Mouse (Mus musculus) small intestine, adult 2 months (tissue): ENCODE data around the gene Rsrp1. TPM values are rescaled to one million over a fixed set of nuclear protein-coding genes. Genes with fewer than 3 reads are reported as not detected.

Experiments
- H3K27ac ChIP-seq: fragments of 200-500 bp; 2 replicates; pipeline ENCODE4 v1.5.1; 2012; ENCODE audit warnings: low read depth, low read length, control low read depth, inconsistent platforms; ENCODE audit not compliant: insufficient read depth
- H3K27me3 ChIP-seq: fragments of 200-500 bp; 2 replicates; pipeline ENCODE4 v1.6.1; 2012; ENCODE audit warnings: mild to moderate bottlenecking, moderate library complexity, low read length, inconsistent platforms; ENCODE audit not compliant: control insufficient read depth, insufficient read depth
- H3K36me3 ChIP-seq: fragments of 200-500 bp; 2 replicates; pipeline ENCODE4 v1.6.1; 2012; ENCODE audit warnings: mild to moderate bottlenecking, low read length, control low read depth, inconsistent platforms; ENCODE audit not compliant: control insufficient read depth, insufficient read depth
- H3K4me1 ChIP-seq: fragments of 200-500 bp; 2 replicates; pipeline ENCODE4 v1.6.1; 2012; ENCODE audit warnings: low read length, inconsistent platforms, mixed read lengths; ENCODE audit not compliant: control insufficient read depth, insufficient read depth, insufficient read length
- H3K4me3 ChIP-seq: fragments of 200-500 bp; 2 replicates; pipeline ENCODE4 v1.5.1; 2012; ENCODE audit warnings: low read depth, mild to moderate bottlenecking, control low read depth, inconsistent platforms, low read length, moderate library complexity
- CTCF ChIP-seq: fragments of 200-500 bp; IDR thresholded peaks from 2 replicates; pipeline ENCODE4 v1.5.1; 2012; ENCODE audit warnings: low read depth, mild to moderate bottlenecking, control low read depth, inconsistent platforms, low read length, moderate library complexity, mixed read lengths; ENCODE audit not compliant: insufficient replicate concordance, insufficient read length; ENCODE audit errors: extremely low read depth
- POLR2A ChIP-seq: fragments of 200-500 bp; IDR thresholded peaks from 2 replicates; pipeline ENCODE4 v1.6.1; 2012; ENCODE audit warnings: low read depth, mild to moderate bottlenecking, control low read depth, inconsistent platforms, low read length, moderate library complexity
- WGBS: fragments of 180-500 bp; shearing (Covaris S2); methylation state at CpG from one replicate; pipeline ENCODE4 v1.1.7; 2018; 5-methylcytosine and 5-hydroxymethylcytosine counted together
- polyA plus RNA-seq: library from polyadenylated mRNA; depleted of rRNA; stranded (reverse); fragments of >200 nt; gene quantifications from 2 replicates; pipeline ENCODE4 v1.2.3, GENCODE M21; 2012

The Rsrp1 gene
- polyA plus RNA-seq, 1 experiment = 1,409 TPM

DNA sequence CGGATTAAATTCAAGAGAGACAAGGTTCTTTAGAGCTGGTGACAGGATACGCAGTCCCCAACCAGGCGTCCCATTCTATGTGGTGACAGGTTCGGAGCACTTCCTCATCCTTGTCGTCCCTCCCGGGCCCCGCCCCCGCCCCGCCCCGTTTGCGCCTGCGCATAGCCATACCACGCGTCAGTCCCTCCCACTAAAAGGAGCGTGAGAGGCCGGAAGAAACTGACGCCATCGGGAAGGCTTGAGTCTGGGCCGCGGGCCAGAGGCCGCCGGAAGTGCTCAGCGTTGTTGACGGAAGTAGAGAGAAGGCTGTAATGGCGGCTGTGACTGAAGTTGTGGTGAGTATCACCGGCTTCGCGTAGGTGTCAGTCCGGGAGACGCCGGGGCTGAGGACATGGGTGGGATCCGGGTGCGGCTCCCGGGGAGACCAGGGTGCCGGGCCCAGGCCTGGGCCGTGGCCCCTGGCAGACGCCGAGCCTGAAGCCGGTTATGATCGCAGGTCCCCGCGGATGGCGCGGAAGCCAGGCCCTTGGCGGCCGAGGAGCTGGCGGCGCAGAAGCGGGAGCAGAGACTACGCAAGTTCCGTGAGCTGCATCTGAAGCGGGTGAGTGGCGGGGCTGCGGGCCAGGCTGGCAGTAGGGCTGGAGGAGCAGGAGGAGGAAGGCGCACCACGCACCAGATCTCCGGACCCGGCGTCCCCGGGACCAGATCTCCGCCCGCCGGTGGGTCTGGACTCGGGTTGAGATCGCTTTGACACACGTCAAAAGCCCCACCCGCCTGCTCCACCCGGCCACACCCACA, 7.5 kb downstream of the Rsrp1 start, which contains the start of gene Syf2:
TSS of gene Syf2 (plus strand) at position 215 of the 798 bp plus-strand sequence.
- H3K4me3 ChIP-seq = peak within 1 kb of the TSS; percentile 84
- peaks cover 52% of the 10 kb centered on the region for H3K36me3 ChIP-seq
- under 1% methylated on average over 68 of the region's 68 CpGs for WGBS
- H3K4me1 ChIP-seq = 0 out of 2 replicates have a peak, but pooled peaks cover under 1% of the 10 kb centered on the region
- no peak for TF ChIP-seq CTCF
- peak; percentile 81 for TF ChIP-seq POLR2A
- H3K27ac ChIP-seq = peak within 1 kb of the TSS; percentile 79
- H3K27me3 ChIP-seq = no peaks in the 10 kb centered on the region

DNA sequence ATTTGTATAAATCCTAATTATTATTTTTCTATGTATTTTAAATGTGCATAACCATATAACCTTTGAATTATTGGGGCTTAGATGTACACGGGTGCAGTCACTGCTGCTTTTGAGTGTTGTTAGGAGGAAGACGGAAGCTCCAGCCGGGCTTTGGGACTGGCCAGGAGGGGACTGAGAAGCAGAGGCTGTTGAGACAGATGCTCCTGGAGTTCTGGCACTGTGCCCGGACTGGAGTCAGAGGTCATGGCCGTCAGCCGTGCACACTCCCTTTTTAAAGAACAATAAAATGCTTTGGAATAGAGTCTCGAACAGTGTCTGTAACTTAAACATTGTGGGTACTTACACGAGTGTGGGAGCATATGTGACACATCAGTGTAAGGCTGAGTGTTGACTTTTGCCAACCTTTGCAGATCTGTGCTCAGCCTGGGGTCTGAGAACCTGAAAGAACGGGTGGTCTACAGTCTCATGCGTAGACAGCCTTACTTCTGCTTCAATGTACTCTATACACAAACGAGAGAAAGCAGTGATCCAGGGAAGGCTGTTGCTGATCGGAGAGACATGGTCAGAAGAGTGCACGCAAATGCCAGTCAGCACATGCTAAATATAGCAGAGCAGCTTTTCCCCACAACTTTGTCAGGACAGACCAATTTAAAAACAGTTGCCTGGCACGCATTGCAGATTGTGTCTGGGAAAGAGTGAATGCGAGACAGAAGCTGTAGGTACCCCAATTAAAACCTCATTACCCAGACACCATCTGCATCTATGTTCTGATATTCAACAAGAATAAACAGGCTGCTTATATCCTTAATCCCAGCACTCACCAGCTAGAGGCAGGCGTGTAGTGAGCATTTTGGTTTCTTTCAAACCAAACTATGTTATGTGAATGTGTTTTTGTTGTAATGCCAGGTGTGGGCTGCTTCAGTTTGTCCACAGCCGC, 14.1 kb downstream of the Rsrp1 start:
- Histone ChIP-seq H3K4me1 (0 out of 2 replicates have a peak, but pooled peaks cover 2% of the 10 kb centered on the region), H3K27me3 (no peaks in the 10 kb centered on the region), H3K4me3 (no peak overlapping the region), H3K27ac (no peak overlapping the region), H3K36me3 (peaks cover 38% of the 10 kb centered on the region)
- 48% methylated on average over 17 of the region's 17 CpGs for WGBS
- TF ChIP-seq CTCF (no peak), POLR2A (no peak)

DNA sequence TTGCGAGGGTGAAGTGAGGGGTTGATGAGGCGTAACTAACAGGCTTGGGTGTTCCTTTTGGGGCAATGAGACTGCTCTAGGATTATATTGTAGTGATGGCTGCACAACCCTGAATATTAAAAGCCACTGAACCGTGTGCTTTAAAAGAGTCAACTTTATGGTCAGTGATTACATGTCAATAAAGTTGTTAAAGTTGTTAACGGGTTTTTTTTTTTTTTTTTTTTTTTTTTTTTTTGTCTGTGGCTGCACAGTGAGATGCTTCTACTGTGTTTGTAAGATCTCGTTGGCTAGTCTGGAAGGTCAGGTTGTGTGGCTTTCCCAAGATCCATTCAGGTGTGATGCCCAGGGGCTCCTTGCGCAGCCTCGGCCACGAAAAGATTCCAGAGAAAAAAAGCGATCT, 16.5 kb downstream of the Rsrp1 start:
- peaks cover 21% of the 10 kb centered on the region for H3K36me3 ChIP-seq
- TF ChIP-seq POLR2A = no peak
- no peak overlapping the region for H3K27ac ChIP-seq
- no peak overlapping the region for H3K4me3 ChIP-seq
- 0 out of 2 replicates have a peak, but pooled peaks cover 2% of the 10 kb centered on the region for H3K4me1 ChIP-seq
- WGBS = 47% methylated on average over 9 of the region's 9 CpGs
- H3K27me3 ChIP-seq = no peaks in the 10 kb centered on the region

DNA sequence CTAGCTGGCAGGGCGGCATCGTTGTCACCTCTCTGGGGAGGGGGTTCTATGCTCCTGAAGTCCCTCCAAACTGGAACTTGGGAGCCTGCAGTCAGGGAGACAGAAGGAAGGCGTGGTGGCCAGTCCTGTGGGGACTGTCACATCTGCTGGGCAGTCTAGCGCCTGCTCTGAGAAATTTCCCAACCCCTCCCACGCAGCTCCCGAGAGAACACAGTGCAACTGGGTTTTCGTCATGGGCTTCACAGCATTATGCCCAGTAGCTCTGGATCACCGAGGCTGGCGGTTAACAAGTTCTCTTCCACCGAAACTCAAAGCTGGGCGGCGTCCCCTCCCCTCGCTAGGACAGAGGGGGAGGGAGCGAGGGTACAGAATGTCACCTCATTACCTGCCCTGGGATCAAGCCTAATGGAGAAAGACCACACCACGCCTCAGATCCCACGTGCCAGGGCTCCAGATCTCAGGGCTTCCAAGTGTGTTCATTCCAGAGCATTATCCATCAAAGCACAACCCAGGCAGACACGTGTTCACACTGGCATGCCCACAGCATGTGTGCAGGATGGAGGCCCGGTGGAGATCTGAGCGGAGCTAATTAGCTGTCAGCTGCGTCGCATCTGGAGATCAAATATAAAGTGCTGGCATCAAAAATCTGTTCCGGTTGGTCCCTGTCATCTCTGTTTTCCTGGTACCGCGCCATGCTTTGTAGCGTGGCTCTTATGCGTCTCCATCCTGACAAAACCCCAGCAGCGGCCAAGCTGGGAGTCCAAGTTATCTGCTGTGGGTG, 20.6 kb downstream of the Rsrp1 start:
- no peaks in the 10 kb centered on the region for H3K36me3 ChIP-seq
- H3K27ac ChIP-seq = no peak overlapping the region
- H3K4me3 ChIP-seq = no peak overlapping the region
- no peaks in the 10 kb centered on the region for H3K27me3 ChIP-seq
- H3K4me1 ChIP-seq = no peaks in the 10 kb centered on the region
- TF ChIP-seq POLR2A (no peak), CTCF (no peak)
- 44% methylated on average over 27 of the region's 27 CpGs for WGBS

DNA sequence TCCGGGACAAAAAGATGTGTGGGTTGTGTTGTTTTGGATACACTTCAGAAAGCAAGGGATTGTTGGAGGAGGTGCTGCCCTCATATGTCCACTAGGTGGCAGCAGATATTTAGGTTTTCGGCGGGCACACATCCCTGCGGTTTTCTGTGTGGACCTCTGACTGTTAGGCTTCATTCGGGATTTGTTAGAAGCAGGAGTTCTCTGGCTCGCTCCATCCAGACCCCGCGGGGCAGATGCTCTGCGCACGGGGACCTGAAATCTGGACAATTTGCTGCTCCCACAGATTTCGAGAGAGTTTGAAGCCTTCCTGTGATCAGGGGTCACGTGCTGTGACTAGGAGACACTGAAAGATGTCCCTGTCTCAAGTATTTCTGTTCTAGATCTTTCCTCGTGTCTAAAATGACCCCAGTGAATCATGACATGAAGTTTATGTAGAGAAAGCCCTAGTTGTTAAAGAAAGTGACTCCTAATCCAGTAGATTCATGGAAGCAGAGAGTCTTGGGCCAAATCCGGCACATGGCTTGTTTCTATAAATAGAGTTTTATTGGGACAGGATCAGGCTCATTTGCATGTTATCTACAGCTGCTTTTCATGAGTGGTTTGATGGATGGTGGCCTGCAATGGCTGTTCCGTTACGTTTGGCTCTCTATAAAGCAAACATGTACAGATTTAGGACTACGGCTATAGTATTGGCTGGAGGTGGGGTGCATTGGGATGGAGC, 22.8 kb downstream of the Rsrp1 start:
- Histone ChIP-seq H3K27me3 (no peaks in the 10 kb centered on the region), H3K4me3 (peak overlapping the region; percentile 43), H3K4me1 (peaks cover 4% of the 10 kb centered on the region; the same call in 1 of the 2 replicates), H3K27ac (no peak overlapping the region), H3K36me3 (no peaks in the 10 kb centered on the region)
- TF ChIP-seq CTCF (peak; percentile 87; the same call in 1 of the 2 replicates), POLR2A (no peak)
- WGBS = 5% methylated on average over 17 of the region's 17 CpGs

DNA sequence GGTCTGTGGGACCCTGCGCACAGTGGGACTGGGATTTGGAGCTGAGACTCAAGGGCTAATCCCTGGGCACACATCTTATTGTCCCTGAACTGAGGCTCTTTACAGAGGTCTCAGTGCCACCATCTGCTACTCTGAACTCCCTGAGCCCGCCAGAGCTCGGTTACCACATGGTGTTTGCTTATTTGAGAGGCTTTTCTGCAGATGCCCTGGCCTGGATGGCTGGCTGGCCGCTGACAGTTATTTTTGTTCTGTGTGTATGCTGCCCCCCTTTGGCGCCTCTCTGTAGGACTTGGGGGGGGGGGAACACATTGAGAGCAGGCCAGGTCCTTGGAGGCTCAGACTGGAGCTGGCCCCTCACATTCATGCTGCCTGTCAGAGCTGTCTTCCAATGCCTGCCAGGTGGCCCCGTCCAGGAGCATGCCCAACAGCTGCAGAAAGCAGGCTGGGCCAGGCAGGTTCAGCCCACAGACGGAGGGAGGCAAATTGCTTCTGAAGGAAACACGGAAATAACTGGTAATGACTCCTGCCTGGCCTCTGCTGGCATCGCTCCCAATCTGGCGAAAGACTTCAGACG, 27.2 kb downstream of the Rsrp1 start:
- peaks cover 4% of the 10 kb centered on the region; the same call in 1 of the 2 replicates for H3K4me1 ChIP-seq
- H3K27ac ChIP-seq = no peak overlapping the region
- 12% methylated on average over 11 of the region's 11 CpGs for WGBS
- H3K4me3 ChIP-seq = no peak overlapping the region
- TF ChIP-seq CTCF (no peak), POLR2A (no peak)
- H3K27me3 ChIP-seq = no peaks in the 10 kb centered on the region; the same call in 1 of the 2 replicates
- H3K36me3 ChIP-seq = no peaks in the 10 kb centered on the region
